Mouse (Mus musculus): ENCODE data around the gene Mospd3. TPM values are rescaled to one million over a fixed set of nuclear protein-coding genes. Genes with fewer than 3 reads are reported as not detected.

Mospd3 gene
- polyA plus RNA-seq, 1 experiment from 2014 or later: 28.7 TPM

DNA sequence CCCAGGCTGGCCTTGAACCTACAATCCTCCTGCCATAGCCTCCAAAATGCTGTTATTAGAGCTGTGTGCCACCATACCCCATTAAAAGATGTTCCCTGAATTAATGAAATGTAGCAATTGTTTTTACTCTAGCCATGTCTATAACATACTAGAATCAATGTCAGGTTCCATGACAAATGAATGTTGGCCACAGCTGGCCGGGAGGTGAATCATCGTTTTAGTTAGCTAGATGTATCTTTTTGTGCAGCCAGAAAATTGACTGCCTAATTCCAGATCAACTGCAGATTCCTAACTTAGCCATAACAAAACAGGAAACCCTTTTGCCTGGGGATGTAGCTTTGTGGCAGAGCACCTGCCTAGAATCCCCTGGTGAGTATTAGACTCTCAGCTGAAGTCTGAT is 51.0 kb downstream of the Mospd3 start:
- Histone ChIP-seq H3K4me3 (no peak overlapping the region), H3K4me1 (peaks cover 8% of the 10 kb centered on the region; the same call in 1 of the 2 replicates), H3K27me3 (peaks cover 14% of the 10 kb centered on the region), H3K27ac (no peak overlapping the region), H3K9ac (no peak overlapping the region), H3K9me3 (no peaks in the 10 kb centered on the region), H3K4me2 (replicated peaks) (no peak overlapping the region), H3K36me3 (no peaks in the 10 kb centered on the region)
- 91% methylated on average over 2 of the region's 2 CpGs for WGBS
- ATAC-seq (ENCODE audit: low FRiP score, low read depth): no peak

Other genes starting within 250 kb of the Mospd3 start
- 0.05 and 0.29 TPM in 2 replicates for gene Zan, start 124.0 kb downstream of the Mospd3 start, polyA plus RNA-seq (2015; fragmentation: Nextera tagmentation; extraction: Ambion mirVana)
- gene Pop7, start 98.5 kb downstream of the Mospd3 start, polyA plus RNA-seq (2015; fragmentation: Nextera tagmentation; extraction: Ambion mirVana): 48.4 and 54.0 TPM in 2 replicates
- 16.1 and 16.7 TPM in 2 replicates for gene Gigyf1, start 82.5 kb downstream of the Mospd3 start, polyA plus RNA-seq (2015; fragmentation: Nextera tagmentation; extraction: Ambion mirVana)
- gene Epo, start 67.8 kb downstream of the Mospd3 start, polyA plus RNA-seq (2015; fragmentation: Nextera tagmentation; extraction: Ambion mirVana): 0.78 and 0.86 TPM in 2 replicates
- 343 and 352 TPM in 2 replicates for gene Gnb2, start 67.5 kb downstream of the Mospd3 start, polyA plus RNA-seq (2015; fragmentation: Nextera tagmentation; extraction: Ambion mirVana)
- 0.45 and 0.93 TPM in 2 replicates for gene Actl6b, start 47.5 kb downstream of the Mospd3 start, polyA plus RNA-seq (2015; fragmentation: Nextera tagmentation; extraction: Ambion mirVana)
- 0.32 and 0.38 TPM in 2 replicates for gene Tfr2, start 31.2 kb downstream of the Mospd3 start, polyA plus RNA-seq (2015; fragmentation: Nextera tagmentation; extraction: Ambion mirVana)
- 152 and 157 TPM in 2 replicates for gene Pcolce, start 12.7 kb upstream of the Mospd3 start, polyA plus RNA-seq (2015; fragmentation: Nextera tagmentation; extraction: Ambion mirVana)
- gene Fbxo24, start 27.9 kb upstream of the Mospd3 start, polyA plus RNA-seq (2015; fragmentation: Nextera tagmentation; extraction: Ambion mirVana): 0.19 and 0.23 TPM in 2 replicates
- 34.0 and 34.3 TPM in 2 replicates for gene Lrch4, start 28.1 kb upstream of the Mospd3 start, polyA plus RNA-seq (2015; fragmentation: Nextera tagmentation; extraction: Ambion mirVana)
- 6.1 and 9.6 TPM in 2 replicates for gene Gm20605, start 28.1 kb upstream of the Mospd3 start, polyA plus RNA-seq (2015; fragmentation: Nextera tagmentation; extraction: Ambion mirVana)
- 7.3 and 8.9 TPM in 2 replicates for gene Sap25, start 40.3 kb upstream of the Mospd3 start, polyA plus RNA-seq (2015; fragmentation: Nextera tagmentation; extraction: Ambion mirVana)
- gene Irs3, start 44.7 kb upstream of the Mospd3 start, polyA plus RNA-seq (2015; fragmentation: Nextera tagmentation; extraction: Ambion mirVana): 0.18 and 0.26 TPM in 2 replicates
- 19.4 and 19.7 TPM in 2 replicates for gene Agfg2, start 83.7 kb upstream of the Mospd3 start, polyA plus RNA-seq (2015; fragmentation: Nextera tagmentation; extraction: Ambion mirVana)
- 2.9 and 4.0 TPM in 2 replicates for gene Nyap1, start 140.5 kb upstream of the Mospd3 start, polyA plus RNA-seq (2015; fragmentation: Nextera tagmentation; extraction: Ambion mirVana)
- 128 and 134 TPM in 2 replicates for gene Tsc22d4, start 144.7 kb upstream of the Mospd3 start, polyA plus RNA-seq (2015; fragmentation: Nextera tagmentation; extraction: Ambion mirVana)
- 26.5 and 27.2 TPM in 2 replicates for gene Ppp1r35, start 177.8 kb upstream of the Mospd3 start, polyA plus RNA-seq (2015; fragmentation: Nextera tagmentation; extraction: Ambion mirVana)
- 11.7 and 11.8 TPM in 2 replicates for gene Mepce, start 186.6 kb upstream of the Mospd3 start, polyA plus RNA-seq (2015; fragmentation: Nextera tagmentation; extraction: Ambion mirVana)
- gene Zcwpw1, start 186.7 kb upstream of the Mospd3 start, polyA plus RNA-seq (2015; fragmentation: Nextera tagmentation; extraction: Ambion mirVana): 35.3 and 36.0 TPM in 2 replicates
- 0.20 and 0.40 TPM in 2 replicates for gene Pilra, start 235.2 kb upstream of the Mospd3 start, polyA plus RNA-seq (2015; fragmentation: Nextera tagmentation; extraction: Ambion mirVana)

Measured in limb, embryonic 13.5 days (tissue).